Mouse (Mus musculus): Measurements from ENCODE around the gene Plpp7. TPM values are rescaled to one million over a fixed set of nuclear protein-coding genes. Genes with fewer than 3 reads are reported as not detected.

Plpp7 gene
- polyA plus RNA-seq (2015; fragmentation: Nextera tagmentation; extraction: Ambion mirVana) = 9.1 and 10.8 TPM in 2 replicates

DNA sequence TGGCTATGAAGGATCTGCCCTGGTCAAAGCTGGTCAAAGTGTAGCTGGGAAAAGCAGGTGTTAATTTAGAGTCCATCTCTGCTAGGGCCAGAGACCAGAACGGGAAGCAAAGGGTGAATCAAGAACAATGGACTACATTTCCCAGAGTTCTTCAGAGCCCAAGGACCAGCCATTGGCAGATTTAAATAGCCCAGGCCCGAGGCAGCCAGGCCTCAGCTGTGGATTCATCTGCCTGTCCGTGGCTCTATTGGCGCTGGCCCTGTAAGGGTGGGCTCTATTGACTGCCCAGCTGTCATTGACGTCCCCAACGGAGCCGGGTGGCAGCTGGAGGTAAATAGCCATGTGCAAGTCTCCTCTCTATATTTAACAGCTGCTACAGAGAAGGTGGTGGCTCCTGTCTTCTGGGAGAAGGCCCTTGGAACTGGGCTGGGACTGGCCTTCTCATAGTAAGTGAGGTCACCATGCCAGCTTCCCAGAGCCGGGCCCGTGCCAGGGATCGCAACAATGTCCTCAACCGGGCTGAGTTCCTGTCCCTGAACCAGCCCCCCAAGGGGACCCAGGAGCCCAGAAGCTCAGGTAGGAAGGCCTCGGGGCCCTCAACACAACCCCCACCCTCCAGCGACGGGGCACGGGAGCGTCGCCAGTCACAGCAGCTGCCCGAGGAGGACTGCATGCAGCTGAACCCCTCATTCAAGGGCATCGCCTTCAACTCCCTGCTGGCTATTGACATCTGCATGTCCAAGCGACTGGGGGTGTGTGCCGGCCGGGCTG, at the start of gene Plpp7:
Gene Plpp7 (plus strand): TSS at position 178 of the 771 bp plus-strand sequence.

DNA sequence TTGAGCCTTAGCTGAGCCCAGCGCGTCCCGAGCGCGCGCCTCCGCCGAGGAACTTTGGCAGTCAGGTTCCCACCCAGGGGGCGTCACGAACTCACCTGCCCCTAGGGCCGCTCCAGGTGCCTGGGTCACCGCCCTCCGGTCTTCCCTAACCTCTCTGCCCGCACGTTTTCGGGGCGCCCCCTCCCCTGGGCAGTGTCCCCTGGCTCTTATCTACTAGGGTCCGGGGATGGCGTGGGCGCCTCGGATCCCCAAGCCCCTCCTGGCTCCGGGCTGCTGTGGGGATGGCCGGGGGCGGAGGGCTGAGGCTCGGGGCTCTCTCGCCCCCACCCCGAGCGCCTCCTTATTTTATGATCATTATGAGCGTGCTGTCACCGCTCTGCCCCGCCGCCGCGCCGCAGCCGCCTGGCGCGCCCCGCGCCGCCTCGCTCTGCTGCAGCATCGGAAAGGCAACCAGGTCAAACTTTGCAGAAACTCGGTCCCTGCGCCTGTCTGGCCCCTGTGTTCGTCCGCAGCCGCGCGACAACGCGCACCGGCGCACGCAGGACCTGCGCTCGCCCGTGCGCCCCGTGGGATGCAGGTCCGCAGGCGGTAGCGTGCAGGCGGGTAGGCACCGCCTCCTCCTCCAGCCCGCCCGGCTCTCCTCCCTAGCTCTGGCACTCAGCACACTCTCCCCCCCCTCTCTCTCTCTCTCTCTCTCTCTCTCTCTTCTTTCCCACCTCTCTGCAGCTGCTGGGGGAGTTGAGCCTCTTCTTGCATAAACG, 11.0 kb upstream of the Plpp7 start, which contains the start of gene Fam78a:
Gene Fam78a (minus strand): TSS at position 747 of the 761 bp plus-strand sequence.

GRCm38 (mm10) chr2:32150924-32151659, 55.8 kb downstream of the Plpp7 start, which contains the start of gene Prrc2b:
Gene Prrc2b (plus strand): TSS chr2:32151082.

Small RNA genes within 50 kb of the gene (microRNA-seq; reads per million reads assigned to microRNA genes)
- not detected for gene Mir7674 (ENCODE audit: borderline replicate concordance, insufficient number of aligned reads)

Other genes with a start within 250 kb of the Plpp7 start
- 0.23 and 0.52 TPM in 2 replicates for gene Fibcd1, start 249.5 kb upstream of the Plpp7 start, polyA plus RNA-seq (2015; fragmentation: Nextera tagmentation; extraction: Ambion mirVana)
- gene Lamc3, start 208.2 kb upstream of the Plpp7 start, polyA plus RNA-seq (2015; fragmentation: Nextera tagmentation; extraction: Ambion mirVana) = 0.71 and 2.0 TPM in 2 replicates
- 19.6 and 45.6 TPM in 2 replicates for gene Aif1l, start 145.4 kb upstream of the Plpp7 start, polyA plus RNA-seq (2015; fragmentation: Nextera tagmentation; extraction: Ambion mirVana)
- 31.9 and 50.5 TPM in 2 replicates for gene Nup214, start 121.1 kb upstream of the Plpp7 start, polyA plus RNA-seq (2015; fragmentation: Nextera tagmentation; extraction: Ambion mirVana)
- 1.3 and 2.1 TPM in 2 replicates for gene Fam78a, start 10.7 kb upstream of the Plpp7 start, polyA plus RNA-seq (2015; fragmentation: Nextera tagmentation; extraction: Ambion mirVana)
- gene Prrc2b, start 55.6 kb downstream of the Plpp7 start, polyA plus RNA-seq (2015; fragmentation: Nextera tagmentation; extraction: Ambion mirVana) = 34.6 and 37.2 TPM in 2 replicates
- 11.8 and 17.2 TPM in 2 replicates for gene Pomt1, start 141.1 kb downstream of the Plpp7 start, polyA plus RNA-seq (2015; fragmentation: Nextera tagmentation; extraction: Ambion mirVana)
- 53.1 and 72.6 TPM in 2 replicates for gene Uck1, start 164.6 kb downstream of the Plpp7 start, polyA plus RNA-seq (2015; fragmentation: Nextera tagmentation; extraction: Ambion mirVana)
- gene Golga2, start 191.9 kb downstream of the Plpp7 start, polyA plus RNA-seq (2015; fragmentation: Nextera tagmentation; extraction: Ambion mirVana) = 13.2 and 17.6 TPM in 2 replicates
- 459 and 628 TPM in 2 replicates for gene Swi5, start 192.5 kb downstream of the Plpp7 start, polyA plus RNA-seq (2015; fragmentation: Nextera tagmentation; extraction: Ambion mirVana)